Mouse (Mus musculus) olfactory bulb, adult 2 months (tissue): Measurements from ENCODE around the gene Gm28845.

Experiments
- CTCF ChIP-seq: fragments of 200-500 bp; IDR thresholded peaks from 2 replicates; pipeline ENCODE4 v1.5.1; 2012; ENCODE audit warnings: low read depth, mild to moderate bottlenecking, low read length, moderate library complexity; ENCODE audit not compliant: insufficient read depth
- POLR2A ChIP-seq: fragments of 200-500 bp; IDR thresholded peaks from 2 replicates; pipeline ENCODE4 v1.6.1; 2012; ENCODE audit warnings: mild to moderate bottlenecking, low read depth, low read length, moderate library complexity; ENCODE audit not compliant: insufficient read depth

- TF ChIP-seq POLR2A, result no peak
- TF ChIP-seq CTCF, result no peak
Measured at GRCm38 (mm10) chr1:65103273-65103672, 16.1 kb downstream of the Gm28845 start, which contains the start of gene Cryga.
